Mouse (Mus musculus) heart, adult 18-20 months (tissue): ENCODE results near the gene Gm11634. TPM values are rescaled to one million over a fixed set of nuclear protein-coding genes. Genes with fewer than 3 reads are reported as not detected.

Experiments used
- DNase-seq, 2 experiments: peaks; one replicate each; pipeline ENCODE4 v3.0.0; 2021 to 2022; ENCODE audit warnings: mixed read lengths in 1 of 2
- total RNA-seq, 2 experiments: library from RNA; stranded (reverse); gene quantifications; 2 replicates each; pipeline ENCODE4 v1.2.3; 2021

Gene Gm11634
- total RNA-seq, 2 experiments from 2014 or later, result not detected

DNA sequence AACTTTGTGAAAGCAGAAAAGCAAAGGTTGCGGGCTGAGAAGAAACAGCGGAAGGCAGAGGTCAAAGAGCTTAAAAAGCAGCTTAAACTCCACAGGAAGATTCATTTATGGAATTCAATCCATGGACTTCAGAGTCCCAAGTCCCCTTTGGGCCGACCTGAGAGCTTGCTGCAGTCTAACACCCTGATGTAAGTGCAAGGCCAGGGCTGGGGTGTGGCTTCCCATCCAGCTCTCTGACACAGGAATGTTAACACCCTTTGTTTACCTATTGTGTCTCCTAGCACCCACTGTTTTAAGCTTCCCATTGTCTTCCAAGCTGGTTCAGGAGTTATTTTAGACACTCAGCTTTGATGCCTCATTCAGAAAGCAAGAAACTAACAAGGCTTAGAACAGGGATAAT, 30.6 kb downstream of the Gm11634 start:
- DNase-seq, result no peak

DNA sequence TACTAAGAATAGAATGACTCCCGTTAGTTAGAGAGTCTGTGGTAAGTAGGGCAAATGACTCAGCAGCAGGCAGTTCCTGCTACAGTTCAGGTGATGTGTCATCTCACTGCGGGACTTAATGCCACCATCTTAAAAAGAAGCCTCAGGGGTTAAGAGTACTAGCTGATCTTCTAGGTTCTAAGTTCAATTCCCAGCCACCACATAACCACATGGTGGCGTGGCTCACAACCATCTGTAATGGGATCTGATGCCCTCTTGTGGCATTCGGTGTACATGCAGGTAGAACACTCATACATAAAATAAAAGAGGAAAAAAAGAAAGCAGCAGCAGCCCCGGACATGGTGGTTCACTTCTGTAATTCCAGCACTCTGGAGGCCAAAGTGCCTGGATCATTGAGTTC, 36.7 kb downstream of the Gm11634 start:
- peak; percentile 50 to 51 for DNase-seq

DNA sequence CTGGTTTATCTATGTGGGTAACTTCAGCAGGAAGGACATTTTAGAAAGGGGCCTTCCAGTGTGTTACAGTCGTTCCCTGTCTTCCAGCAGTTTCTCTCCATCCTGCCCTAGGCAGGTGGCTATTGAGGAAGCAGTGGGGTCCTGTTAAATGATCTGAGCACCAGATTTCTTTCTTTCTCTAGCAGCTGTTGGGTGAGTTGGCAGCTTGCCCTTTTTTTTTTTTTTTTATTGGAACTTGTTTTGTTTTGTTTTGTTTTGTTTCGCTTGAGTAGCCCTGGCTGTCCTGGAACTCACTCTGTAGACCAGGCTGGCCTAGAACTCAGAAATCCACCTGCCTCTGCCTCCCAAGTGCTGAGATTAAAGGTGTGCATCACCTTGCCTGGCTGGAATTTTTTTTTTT, 42.1 kb downstream of the Gm11634 start:
- DNase-seq, result no peak

DNA sequence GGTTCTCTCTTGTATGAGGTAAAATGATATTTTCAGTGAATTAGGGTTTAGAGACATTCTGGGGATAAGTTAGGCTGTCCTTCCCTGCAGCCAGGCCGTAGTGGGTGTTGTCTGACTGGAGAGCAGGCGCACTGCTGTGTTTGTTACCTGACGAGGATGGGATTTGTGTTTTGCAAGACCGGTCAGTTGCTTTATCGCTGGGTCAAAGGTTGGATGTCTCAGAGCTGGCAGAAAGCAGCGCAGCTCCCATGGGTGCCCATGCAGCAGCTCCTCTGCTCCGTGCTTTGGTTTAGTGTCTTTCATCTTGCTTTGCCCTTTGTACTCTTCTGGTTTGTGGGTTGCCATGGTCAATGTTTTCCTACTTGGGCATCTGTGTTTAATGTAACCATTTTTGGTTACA, 42.5 kb downstream of the Gm11634 start:
- DNase-seq, result no peak

DNA sequence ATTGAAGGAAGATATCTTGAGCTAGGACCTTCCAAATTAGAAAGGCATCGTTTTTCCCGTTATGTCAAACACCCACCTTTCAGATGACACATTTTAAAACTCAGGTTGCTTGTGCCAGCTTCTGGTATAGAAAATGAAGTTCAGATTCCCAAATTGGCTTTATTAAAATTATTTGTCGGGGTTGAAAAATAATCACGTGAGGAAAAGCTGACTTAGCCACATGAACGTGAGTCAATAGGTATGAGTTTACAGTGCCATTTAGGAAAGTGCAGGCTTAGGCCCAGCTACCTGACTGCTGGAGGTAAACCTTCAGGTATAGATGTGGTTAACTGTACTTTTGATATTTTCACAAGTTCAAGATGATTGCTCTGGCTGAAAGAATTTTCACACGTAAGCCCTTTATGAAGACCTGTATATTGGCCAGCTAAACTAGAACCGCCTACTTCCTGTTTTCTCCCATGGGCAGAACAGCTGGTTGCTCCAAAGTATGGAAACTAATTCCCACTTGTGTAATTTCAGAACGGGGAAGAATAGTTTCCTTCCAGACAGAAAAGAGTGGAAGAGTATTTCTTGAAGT, 45.6 kb downstream of the Gm11634 start:
- peak in 1 of 2 experiments; percentile 25 for DNase-seq

DNA sequence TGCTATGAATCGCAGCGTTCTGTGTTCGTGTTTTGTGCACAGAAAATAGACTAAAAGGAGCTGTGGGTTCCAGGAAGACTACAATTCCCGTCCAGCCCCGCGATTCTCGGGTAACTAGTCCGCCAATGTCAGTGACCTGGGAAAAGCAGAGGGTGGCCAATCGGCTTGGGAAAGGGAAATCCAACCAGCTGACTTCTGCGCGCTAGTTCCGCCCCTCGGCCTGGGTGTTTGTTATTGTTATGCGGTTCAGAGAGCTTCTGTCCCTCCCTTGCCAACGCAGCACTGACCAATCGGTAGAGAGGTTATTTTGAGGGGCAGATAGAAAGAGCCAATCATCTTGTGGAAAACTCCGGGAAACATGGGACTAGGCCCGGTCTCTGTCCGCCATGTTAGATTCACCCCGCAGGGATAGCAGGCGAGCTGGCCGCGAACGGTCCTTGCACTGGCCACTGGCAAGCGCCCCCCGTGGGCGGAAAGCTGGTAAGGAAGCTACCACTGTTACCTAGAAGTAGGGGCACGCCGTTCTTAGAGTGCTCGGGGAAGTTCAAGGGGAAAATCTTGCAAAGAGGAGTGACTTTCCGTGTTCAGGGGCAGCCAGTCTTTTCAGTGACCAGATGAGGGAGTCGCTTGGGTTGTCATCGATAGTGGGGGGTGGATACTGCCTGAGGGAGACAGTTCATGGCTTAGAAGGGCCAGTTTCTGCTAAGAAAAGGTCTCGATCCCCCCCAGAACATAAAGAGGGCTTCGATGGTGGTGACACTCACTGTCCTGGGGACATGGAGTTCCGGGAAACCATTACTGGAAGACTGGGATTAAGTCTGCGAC, 46.4 kb downstream of the Gm11634 start:
- DNase-seq, result peak in 1 of 2 experiments; percentile 100

DNA sequence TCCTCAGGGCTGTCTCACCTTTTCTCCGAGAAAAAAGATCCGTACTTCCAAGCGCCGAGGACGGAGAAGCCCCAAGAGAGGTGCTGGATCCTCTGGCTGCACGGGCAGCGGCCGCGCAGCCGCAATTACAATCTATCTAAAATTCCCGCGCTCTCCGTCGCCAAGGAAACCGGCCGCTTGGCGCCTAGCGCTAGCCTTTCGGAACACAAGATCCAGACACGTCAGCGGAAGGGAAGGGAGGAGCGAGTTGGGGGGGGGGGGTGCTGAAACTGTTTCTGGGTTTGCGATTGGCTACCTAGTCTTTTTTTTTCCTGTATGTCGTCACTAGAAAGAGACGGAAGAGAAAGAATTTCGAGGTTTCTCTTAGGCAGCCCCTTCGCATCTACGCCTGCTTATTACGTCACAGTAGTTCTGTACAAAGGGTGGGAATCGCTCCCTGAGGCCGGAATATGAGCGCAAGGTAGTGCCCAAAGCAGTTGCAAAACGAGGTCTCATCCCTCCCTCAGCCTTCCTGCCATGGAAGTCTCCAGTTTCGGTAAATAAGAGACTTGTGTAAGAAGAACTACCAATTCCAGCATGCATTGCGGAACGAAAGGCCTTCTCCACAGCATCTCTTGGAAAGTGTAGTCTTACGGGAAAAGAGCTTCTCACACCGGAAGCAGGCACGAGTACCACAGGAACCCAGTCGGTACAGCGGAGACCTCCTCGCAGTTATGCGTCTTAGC, 47.1 kb downstream of the Gm11634 start, which contains the start of the genes Brca1 and Nbr1:
Gene Brca1, minus strand, starts transcription at position 205 of the 725 bp plus-strand sequence.
Gene Nbr1, plus strand, starts transcription at position 399 of the 725 bp plus-strand sequence.
- DNase-seq, result peak; percentile 93 to 97

DNA sequence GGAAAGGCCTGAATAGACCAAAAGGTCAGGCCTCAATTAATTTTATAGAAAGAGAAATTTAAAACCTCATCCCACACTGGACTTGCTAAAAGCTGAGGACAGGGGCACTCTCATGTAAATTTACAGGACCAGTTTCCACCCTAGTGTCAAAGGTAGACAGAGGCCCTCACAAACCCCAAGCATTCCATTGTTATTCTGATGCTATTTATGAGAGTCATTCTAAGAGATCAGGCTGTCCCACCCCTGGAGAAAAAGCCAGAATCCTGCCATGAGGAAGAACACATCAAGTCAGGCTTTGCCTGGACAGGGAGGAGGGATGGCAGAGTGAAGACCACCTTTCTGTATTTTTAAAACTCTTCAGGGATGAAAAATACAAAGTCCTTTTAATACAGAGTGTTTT, 50.5 kb downstream of the Gm11634 start:
- no peak for DNase-seq

DNA sequence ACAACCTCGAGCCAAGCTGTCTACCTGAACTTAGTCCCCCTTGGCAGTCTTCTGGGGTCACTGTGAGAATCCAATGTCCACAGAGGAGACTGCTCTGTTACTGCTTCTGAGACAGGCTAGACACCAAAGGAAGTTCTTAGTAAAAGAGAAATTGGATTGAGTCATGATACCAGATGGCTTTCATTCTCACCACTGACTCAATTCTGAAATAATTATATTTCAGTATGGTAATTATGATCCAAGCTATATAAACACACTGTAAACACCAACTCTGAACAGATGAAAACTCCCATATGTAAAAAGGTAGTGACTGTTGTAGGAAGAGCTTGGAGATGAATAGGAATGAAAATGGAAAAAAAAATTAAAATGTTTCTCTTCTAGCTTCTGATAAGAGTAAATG, 54.9 kb downstream of the Gm11634 start:
- DNase-seq, result no peak

Other genes starting within 250 kb of the Gm11634 start
- gene G6pc, start 231.7 kb downstream of the Gm11634 start, total RNA-seq, result not detected
- 10 to 100 TPM; 18.5 to 22.9 TPM for gene Aarsd1, start 181.6 kb downstream of the Gm11634 start, total RNA-seq
- gene Gm27029, start 174.5 kb downstream of the Gm11634 start, total RNA-seq, result 10 to 100 TPM in 1 of 2 experiments, 1 to 10 TPM in 1; 6.0 to 10.3 TPM
- 10 to 100 TPM; 11.0 to 11.2 TPM for gene Rundc1, start 174.2 kb downstream of the Gm11634 start, total RNA-seq
- 10 to 100 TPM; 52.7 to 61.5 TPM for gene Ptges3l, start 173.9 kb downstream of the Gm11634 start, total RNA-seq
- 10 to 100 TPM; 45.0 to 48.0 TPM for gene Rpl27, start 157.0 kb downstream of the Gm11634 start, total RNA-seq
- 10 to 100 TPM; 14.0 to 16.2 TPM for gene Ifi35, start 150.8 kb downstream of the Gm11634 start, total RNA-seq
- 1 to 10 TPM; 5.1 to 6.2 TPM for gene Rnd2, start 134.3 kb downstream of the Gm11634 start, total RNA-seq
- gene Vat1, start 133.0 kb downstream of the Gm11634 start, total RNA-seq, result 10 to 100 TPM; 23.7 to 24.6 TPM
- under 1 TPM; 0.27 to 0.31 TPM for gene Brca1, start 47.3 kb downstream of the Gm11634 start, total RNA-seq
- gene Nbr1, start 47.1 kb downstream of the Gm11634 start, total RNA-seq, result 100 to 1,000 TPM in 1 of 2 experiments, 10 to 100 TPM in 1; 94.7 to 131 TPM
- gene Tmem106a, start 17.0 kb downstream of the Gm11634 start, total RNA-seq, result 1 to 10 TPM; 3.2 to 5.9 TPM
- gene Rdm1, start 27.9 kb upstream of the Gm11634 start, total RNA-seq, result 10 to 100 TPM; 43.7 to 52.3 TPM
- 10 to 100 TPM; 19.6 to 22.5 TPM for gene Arl4d, start 66.3 kb upstream of the Gm11634 start, total RNA-seq
- 10 to 100 TPM; 16.4 to 17.2 TPM for gene Dhx8, start 133.7 kb upstream of the Gm11634 start, total RNA-seq
- gene Etv4, start 186.1 kb upstream of the Gm11634 start, total RNA-seq, result under 1 TPM; 0.21 to 0.32 TPM